Mouse (Mus musculus): ENCODE measurements around the gene Hnrnpr.

DNA sequence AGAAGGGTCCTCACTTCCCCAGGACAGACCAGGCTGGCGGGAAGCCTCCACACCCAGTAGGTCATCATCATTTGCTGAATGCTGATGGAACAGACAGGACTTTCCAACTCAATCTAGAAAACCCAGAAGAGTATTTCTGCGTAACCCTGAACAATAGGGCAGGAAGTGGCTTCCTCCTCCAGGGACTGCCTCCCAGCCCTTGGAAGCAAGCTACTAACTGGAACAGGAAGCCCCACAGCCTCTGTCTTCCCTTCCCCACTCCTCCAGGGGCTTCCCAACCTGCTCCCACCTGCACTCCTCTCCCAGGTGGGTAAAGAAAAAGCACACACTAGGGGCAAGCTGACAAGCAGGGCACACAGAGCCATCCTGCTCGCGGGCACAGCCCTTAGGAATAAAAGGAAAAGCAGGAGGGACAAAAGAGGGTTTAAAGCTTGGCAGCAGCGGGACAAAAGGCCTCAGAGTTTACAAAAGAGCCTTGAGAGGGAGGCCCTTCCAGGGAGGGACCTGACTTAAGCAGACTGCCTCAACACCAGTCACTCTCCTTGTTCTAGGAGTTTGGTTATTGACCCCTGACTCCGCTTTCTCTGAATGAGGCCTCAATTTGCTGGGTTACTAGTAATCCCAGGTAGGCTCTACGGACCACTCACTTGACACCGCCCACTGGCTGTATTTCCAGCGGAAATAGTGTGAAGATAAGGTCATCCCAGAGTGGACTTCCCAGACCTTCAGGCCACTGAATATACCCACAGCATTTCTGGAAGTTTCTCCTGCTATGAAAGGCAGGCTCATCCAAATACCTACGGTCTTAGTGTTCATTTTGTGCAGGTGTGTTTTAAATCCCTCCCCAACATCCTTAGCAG lies 27.9 kb upstream of the Hnrnpr start:
- TF ChIP-seq POLR2A (IDR thresholded peaks at IDR 0.05; ENCODE audit: insufficient read depth, low read depth, low read length): no peak
- no peak for TF ChIP-seq CTCF (IDR thresholded peaks at IDR 0.05; ENCODE audit: insufficient read depth, low read depth, low read length)
